Mouse (Mus musculus): ENCODE measurements around the gene Prnd.
A peak's percentile ranks its signal among the peaks of the same experiment; 100 is the strongest.

Prnd gene

GRCm38 (mm10) chr2:131980866-131981265 lies 30.2 kb downstream of the Prnd start:
- DNase-seq (ENCODE audit: low read depth, low spot score): peak; percentile 42

- peak; percentile 76 for DNase-seq (ENCODE audit: low read depth, low spot score)
Measured at GRCm38 (mm10) chr2:131982546-131983196, 32.0 kb downstream of the Prnd start.

GRCm38 (mm10) chr2:131987950-131988349 lies 37.3 kb downstream of the Prnd start:
- DNase-seq (ENCODE audit: low read depth, low spot score): no peak

DNA sequence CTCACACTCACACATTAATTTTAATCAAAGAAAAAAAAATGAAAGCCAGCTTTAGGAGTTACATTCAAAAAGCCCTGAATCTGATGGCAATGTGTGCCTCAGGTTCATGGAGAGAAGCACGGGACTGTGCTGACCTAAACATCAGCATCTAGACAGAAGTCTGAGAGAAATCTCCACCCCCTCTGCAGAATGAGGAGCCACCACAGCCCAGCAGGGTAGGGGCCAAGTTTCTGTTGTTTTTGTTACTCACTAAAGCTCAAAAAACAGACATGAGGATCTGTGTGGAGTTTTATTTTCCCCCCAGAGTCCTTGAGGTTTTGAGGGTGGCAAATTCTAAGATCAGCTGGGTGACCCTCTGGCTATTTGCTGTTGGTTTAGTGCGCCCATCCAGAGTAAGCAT lies 37.9 kb downstream of the Prnd start:
- DNase-seq (ENCODE audit: low read depth, low spot score): no peak

DNA sequence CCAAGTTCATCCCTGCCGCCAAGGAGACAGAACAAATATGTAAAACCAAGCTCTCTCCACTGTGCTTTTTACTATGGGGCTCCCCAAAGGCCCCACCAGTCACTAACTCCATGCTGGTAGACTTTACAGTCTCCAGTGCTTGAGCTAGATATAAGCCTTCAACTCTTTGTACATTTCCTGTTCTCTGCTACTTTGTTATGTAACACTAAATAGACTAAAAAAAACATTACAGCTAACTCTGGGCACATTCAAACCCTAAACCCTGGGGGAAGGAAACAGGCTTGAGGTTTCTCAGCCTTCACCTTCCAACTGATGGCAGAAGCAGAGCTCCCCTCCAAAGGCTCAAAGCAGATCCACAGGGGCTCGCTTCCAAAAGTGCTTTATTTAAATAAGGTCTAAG lies 41.8 kb downstream of the Prnd start:
- DNase-seq (ENCODE audit: low read depth, low spot score): no peak

DNA sequence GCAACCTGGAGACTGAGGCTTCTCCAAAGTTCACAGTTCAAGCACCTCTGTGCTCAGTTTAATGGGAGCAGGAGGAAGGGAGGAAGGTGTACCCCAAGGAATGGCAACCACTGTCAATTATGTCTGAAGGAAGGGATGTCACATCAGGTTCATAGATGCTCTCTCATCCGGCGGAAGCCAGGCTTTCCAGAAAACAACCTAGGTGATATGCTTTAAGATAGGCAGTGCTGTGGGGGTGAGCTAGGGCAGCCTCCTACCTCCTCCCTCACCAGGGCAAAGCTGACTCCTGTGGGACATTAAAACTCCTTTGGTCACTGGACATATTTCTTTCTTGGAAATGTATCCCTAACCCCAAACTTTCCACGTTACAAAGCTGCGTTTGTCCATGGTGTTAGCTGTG lies 42.5 kb downstream of the Prnd start:
- DNase-seq (ENCODE audit: low read depth, low spot score): no peak

DNA sequence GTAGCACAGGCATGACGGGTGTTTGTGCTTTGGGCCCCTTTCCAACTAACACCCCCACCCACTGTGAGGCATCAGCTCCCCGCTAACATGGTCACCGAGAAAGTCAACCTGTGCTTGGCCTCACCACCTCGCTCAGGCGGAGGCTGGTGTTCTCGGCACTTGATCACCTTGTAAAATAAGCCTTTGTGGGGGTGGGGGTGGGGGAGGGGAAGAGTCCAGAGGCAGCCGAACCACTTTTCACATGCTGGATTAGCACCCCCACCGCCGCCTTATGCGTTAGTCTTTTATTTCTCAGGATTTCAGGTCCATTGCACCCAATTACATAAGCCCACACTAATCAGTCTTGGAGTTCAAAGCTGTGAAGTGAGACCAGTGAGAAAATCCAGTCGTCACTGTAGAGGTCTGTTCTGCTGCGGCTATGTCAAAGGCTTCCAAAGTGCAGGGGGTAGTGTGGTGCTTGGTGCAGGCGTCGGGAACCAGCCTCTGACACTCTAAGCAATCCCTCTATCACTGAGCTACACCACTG lies 43.0 kb downstream of the Prnd start:
- DNase-seq (ENCODE audit: low read depth, low spot score): no peak

GRCm38 (mm10) chr2:131994971-131995370 lies 44.3 kb downstream of the Prnd start:
- DNase-seq (ENCODE audit: low read depth, low spot score): no peak

GRCm38 (mm10) chr2:131995742-131996141 lies 45.1 kb downstream of the Prnd start:
- DNase-seq (ENCODE audit: low read depth, low spot score): no peak

- no peak for DNase-seq (ENCODE audit: low read depth, low spot score)
Measured at GRCm38 (mm10) chr2:131996369-131996768, 45.7 kb downstream of the Prnd start.

DNA sequence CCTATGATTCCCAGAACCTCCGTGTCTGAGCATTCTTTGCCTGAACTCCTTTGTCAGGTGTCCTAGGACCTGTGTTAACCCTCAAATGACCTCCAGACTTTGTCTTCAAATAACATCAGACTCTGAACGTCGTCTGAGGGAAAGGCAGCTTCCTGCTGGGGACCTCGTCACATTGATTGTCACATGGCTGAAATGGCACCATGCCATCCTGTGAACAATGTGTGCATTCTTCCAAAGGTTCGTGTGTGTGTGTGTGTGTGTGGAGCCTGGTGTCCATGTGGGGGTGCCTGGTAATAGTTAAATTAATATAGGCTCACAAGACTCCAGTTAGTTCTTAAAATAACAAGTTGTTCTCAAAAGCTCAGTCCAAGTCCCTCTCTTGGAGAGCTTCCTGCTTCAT lies 46.7 kb downstream of the Prnd start:
- DNase-seq (ENCODE audit: low read depth, low spot score): no peak

DNA sequence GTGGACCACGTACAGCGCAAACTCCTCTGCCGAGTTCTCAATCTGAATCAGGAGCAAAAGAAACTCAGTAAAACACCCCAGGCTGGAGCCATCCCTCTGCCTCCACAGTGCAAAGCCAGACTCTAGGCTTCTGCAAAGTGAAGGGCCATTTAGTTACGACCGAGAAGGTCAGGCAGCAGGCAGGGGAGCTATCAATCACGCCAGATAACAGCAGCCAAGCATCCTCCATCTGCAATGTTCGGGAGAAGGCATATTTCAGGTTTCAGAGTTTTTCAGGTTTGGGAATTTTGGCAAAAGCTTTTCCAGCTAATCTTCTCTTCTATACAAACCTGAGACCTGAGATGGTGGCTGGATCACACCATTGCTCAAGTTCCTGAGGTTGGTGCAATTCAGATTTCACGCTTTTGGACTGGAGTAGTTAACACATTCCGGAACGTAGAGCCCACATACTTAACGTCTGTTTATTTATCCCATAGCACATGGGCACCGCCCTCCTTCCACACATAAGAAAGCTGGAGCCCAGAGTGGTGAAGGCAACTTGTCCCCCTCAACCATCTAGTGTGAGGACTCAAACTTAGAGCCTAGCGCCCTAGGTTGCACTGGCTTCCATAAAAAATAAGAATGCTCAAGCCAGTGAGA lies 51.2 kb downstream of the Prnd start:
- peak; percentile 54 for DNase-seq (ENCODE audit: low read depth, low spot score)

DNA sequence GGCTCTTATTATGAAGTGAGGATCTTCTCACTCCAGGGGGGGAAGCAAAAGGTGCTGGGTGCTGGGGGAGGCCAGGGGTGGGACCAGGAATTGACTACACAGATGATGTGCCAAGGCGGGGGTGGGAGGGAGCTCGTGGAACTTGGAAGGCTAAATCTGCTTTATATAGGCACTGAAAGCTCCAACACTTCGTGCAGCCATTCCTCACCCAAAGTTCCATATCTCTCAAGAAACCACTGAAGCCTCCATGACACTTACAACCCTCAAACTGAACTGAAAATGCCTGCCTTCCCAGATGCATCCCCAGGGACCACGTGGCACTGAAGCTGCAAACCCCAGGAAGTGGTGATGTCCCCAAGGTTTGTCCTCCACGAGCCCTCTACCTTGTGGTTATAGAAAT lies 53.3 kb downstream of the Prnd start:
- no peak for DNase-seq (ENCODE audit: low read depth, low spot score)

DNA sequence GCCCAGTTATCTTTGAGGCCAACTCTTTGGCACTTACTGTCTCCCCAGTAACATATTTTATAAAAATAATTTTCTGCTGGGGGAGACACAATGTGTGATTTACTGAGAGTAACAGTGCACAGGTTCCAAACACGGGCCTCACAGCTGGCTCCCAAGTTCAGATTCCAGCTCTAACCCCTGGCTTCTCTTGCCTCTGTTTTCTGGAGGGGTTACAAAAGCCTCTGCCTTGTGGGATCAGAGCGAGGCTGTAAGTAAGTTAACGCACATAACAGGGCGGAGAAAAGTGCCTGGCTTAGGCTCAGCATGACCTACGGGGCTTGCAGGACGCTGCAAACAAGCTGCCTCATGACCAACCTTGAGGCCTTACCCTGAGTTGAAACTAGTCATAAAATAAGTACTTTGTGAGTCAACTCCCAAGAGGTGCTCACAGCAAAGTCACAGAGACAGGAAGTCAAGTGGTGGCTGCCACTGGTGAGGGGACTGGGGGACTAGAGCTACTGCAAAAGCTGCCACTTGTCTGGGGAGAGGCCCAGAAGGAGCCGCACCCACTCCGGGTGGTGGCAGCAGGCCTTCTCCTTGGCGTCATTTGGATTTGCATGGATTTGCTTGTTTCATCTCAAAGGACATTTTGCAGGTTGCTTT lies 54.0 kb downstream of the Prnd start:
- no peak for DNase-seq (ENCODE audit: low read depth, low spot score)

DNA sequence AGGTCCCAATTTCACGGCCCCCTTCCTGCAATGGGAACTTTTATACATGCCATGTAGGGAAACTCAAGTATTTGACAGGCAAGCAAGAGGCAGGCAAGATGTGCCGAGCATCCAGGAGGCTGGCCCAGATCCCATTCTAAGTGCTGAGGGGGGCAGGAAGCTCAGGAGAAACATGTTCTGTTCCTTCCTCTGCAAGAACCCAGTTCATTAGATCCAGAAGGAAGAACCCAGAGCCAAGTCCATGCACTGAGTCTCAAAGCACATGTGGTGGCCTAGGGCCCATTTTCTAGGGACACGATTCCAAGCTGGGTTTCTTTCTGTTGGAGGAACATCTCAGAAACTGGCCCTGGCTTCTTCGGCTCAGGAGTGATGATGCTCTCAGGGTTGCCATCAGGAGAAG lies 54.8 kb downstream of the Prnd start:
- no peak for DNase-seq (ENCODE audit: low read depth, low spot score)

All from mesoderm, embryonic 11.5 days (tissue).